In the genomic region with DNA sequence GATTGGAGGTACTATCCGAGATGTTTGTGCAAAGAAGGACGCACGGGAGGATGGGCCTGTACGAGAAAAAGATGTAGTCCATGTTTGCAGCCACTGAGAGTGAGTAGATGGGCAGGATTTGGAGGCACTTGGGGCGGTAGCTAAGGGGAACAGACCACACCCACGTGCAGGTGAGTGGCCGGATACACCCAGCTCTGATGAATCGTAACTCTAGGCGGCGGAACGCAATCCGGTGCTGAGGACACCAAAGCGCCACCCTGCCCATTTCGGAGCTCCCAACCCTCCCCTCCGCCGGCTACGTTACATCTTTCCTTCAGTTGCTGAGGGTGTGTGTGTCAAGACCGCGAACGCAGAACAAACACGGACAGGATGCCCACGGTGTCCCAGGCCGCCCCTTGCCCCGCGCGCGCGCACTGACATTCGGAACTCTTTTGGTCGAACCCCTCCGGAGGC, we compare ENCODE assay signal across 8 mouse cellular contexts. TPM values are rescaled to one million over a fixed set of nuclear protein-coding genes. Genes with fewer than 3 reads are reported as not detected.
DNase-seq lines count a peak whose midpoint lies in the region; ATAC-seq lines count a peak whose summit lies in the region.

No protein-coding gene starts in this region.

- no peak overlapping the region for H3K27ac ChIP-seq in hindbrain, embryonic 15.5 days (replicated peaks)
- H3K27ac ChIP-seq in stomach, embryonic 15.5 days = no peak overlapping the region

- peaks cover 12% of the 10 kb centered on the region for H3K4me1 ChIP-seq in erythroblast, embryonic 14.5 days (ENCODE audit: control insufficient read depth)
- H3K4me1 ChIP-seq in hindbrain, embryonic 15.5 days (replicated peaks) = peaks cover 20% of the 10 kb centered on the region
- H3K4me1 ChIP-seq in stomach, embryonic 15.5 days = peaks cover 10% of the 10 kb centered on the region

- under 1% methylated on average over 31 of the region's 31 CpGs for WGBS in hindbrain, embryonic 15.5 days
- under 1% methylated on average over 31 of the region's 31 CpGs for WGBS in stomach, embryonic 15.5 days

- H3K9ac ChIP-seq in hindbrain, embryonic 15.5 days = peak overlapping the region; percentile 47
- H3K9ac ChIP-seq in stomach, embryonic 15.5 days = peak overlapping the region; percentile 47; the same call in 1 of the 2 replicates

- peak; percentile 25 for DNase-seq in urinary bladder, postnatal 14 days (ENCODE audit: low spot score)
- DNase-seq in urinary bladder, postnatal 4 days (ENCODE audit: low spot score in 2 of 2) = no peak
- peak; percentile 9 for DNase-seq in lung, postnatal 14 days
- no peak for DNase-seq in left cerebral cortex, adult 9 months (ENCODE audit: low spot score in 2 of 2)

- no peak for ATAC-seq in erythroblast, adult 5-6 weeks (replicated peaks; ENCODE audit: low FRiP score, poor library complexity, severe bottlenecking)
- ATAC-seq in hindbrain, embryonic 15.5 days (ENCODE audit: low FRiP score, low read depth) = no peak; the same call in 1 of the 2 replicates
- ATAC-seq in stomach, embryonic 15.5 days (ENCODE audit: insufficient read depth, low FRiP score, low read depth) = 0 out of 2 replicates have a peak, but pooled peaks have one; percentile 28

- no peaks in the 10 kb centered on the region for H3K36me3 ChIP-seq in erythroblast, embryonic 14.5 days (ENCODE audit: control insufficient read depth)
- no peaks in the 10 kb centered on the region for H3K36me3 ChIP-seq in hindbrain, embryonic 15.5 days
- no peaks in the 10 kb centered on the region for H3K36me3 ChIP-seq in stomach, embryonic 15.5 days

- H3K4me2 ChIP-seq in hindbrain, embryonic 15.5 days = peak overlapping the region; percentile 100
- H3K4me2 ChIP-seq in stomach, embryonic 15.5 days = peak overlapping the region; percentile 97

- H3K27me3 ChIP-seq in erythroblast, embryonic 14.5 days (ENCODE audit: control insufficient read depth) = peaks cover 59% of the 10 kb centered on the region
- H3K27me3 ChIP-seq in hindbrain, embryonic 15.5 days = peaks cover 41% of the 10 kb centered on the region
- peaks cover 24% of the 10 kb centered on the region for H3K27me3 ChIP-seq in stomach, embryonic 15.5 days (replicated peaks)

- H3K4me3 ChIP-seq in erythroblast, embryonic 14.5 days (replicated peaks) = peak overlapping the region; percentile 34
- H3K4me3 ChIP-seq in hindbrain, embryonic 15.5 days = peak overlapping the region; percentile 57
- H3K4me3 ChIP-seq in stomach, embryonic 15.5 days (replicated peaks) = peak overlapping the region; percentile 51

- H3K9me3 ChIP-seq in erythroblast, embryonic 14.5 days (ENCODE audit: control insufficient read depth, low read length) = no peaks in the 10 kb centered on the region; the same call in 1 of the 2 replicates
- H3K9me3 ChIP-seq in hindbrain, embryonic 15.5 days = no peaks in the 10 kb centered on the region
- H3K9me3 ChIP-seq in stomach, embryonic 15.5 days = no peaks in the 10 kb centered on the region

RNA-seq across cellular contexts. Expression of a gene that starts 0.6 kb away (rescaled TPM):
- polyA plus RNA-seq in erythroblast, embryonic 14.5 days (2012) = not detected in 2 replicates
- total RNA-seq in erythroblast, adult 5-6 weeks (2015; ENCODE audit: low replicate concordance) = not detected in 2 replicates
- total RNA-seq in erythroblast, adult 5-6 weeks (2017; ENCODE audit: low replicate concordance) = not detected in 2 replicates
- polyA plus RNA-seq in hindbrain, embryonic 15.5 days (2015; fragmentation: Nextera tagmentation; extraction: Ambion mirVana) = 0.52 and 0.64 TPM in 2 replicates
- polyA plus RNA-seq in stomach, embryonic 15.5 days (2015; fragmentation: Nextera tagmentation; extraction: Ambion mirVana) = 0.52 and 0.58 TPM in 2 replicates

RNA-seq across cellular contexts. Expression of a gene that starts 29.3 kb away (rescaled TPM):
- 0.41 and 1.0 TPM in 2 replicates for polyA plus RNA-seq in erythroblast, embryonic 14.5 days (2012)
- total RNA-seq in erythroblast, adult 5-6 weeks (2015; ENCODE audit: low replicate concordance) = 11.3 and 13.0 TPM in 2 replicates
- 12.8 and 16.2 TPM in 2 replicates for total RNA-seq in erythroblast, adult 5-6 weeks (2017; ENCODE audit: low replicate concordance)
- 123 and 125 TPM in 2 replicates for polyA plus RNA-seq in hindbrain, embryonic 15.5 days (2015; fragmentation: Nextera tagmentation; extraction: Ambion mirVana)
- polyA plus RNA-seq in stomach, embryonic 15.5 days (2015; fragmentation: Nextera tagmentation; extraction: Ambion mirVana) = 76.6 and 89.1 TPM in 2 replicates

RNA-seq across cellular contexts. Expression of a gene that starts 32.3 kb away (rescaled TPM):
- polyA plus RNA-seq in erythroblast, embryonic 14.5 days (2012) = 19.7 and 20.4 TPM in 2 replicates
- total RNA-seq in erythroblast, adult 5-6 weeks (2015; ENCODE audit: low replicate concordance) = 20.9 and 28.2 TPM in 2 replicates
- 19.8 and 30.0 TPM in 2 replicates for total RNA-seq in erythroblast, adult 5-6 weeks (2017; ENCODE audit: low replicate concordance)
- polyA plus RNA-seq in hindbrain, embryonic 15.5 days (2015; fragmentation: Nextera tagmentation; extraction: Ambion mirVana) = 66.6 and 72.6 TPM in 2 replicates
- 70.3 and 71.6 TPM in 2 replicates for polyA plus RNA-seq in stomach, embryonic 15.5 days (2015; fragmentation: Nextera tagmentation; extraction: Ambion mirVana)

RNA-seq across cellular contexts. Expression of a gene that starts 54.1 kb away (rescaled TPM):
- 0.34 and 0.38 TPM in 2 replicates for polyA plus RNA-seq in erythroblast, embryonic 14.5 days (2012)
- total RNA-seq in erythroblast, adult 5-6 weeks (2015; ENCODE audit: low replicate concordance) = not detected in 2 replicates
- total RNA-seq in erythroblast, adult 5-6 weeks (2017; ENCODE audit: low replicate concordance) = 0.43 and 0.84 TPM in 2 replicates
- 17.9 and 19.8 TPM in 2 replicates for polyA plus RNA-seq in hindbrain, embryonic 15.5 days (2015; fragmentation: Nextera tagmentation; extraction: Ambion mirVana)
- polyA plus RNA-seq in stomach, embryonic 15.5 days (2015; fragmentation: Nextera tagmentation; extraction: Ambion mirVana) = 9.9 and 11.9 TPM in 2 replicates

Comparison
In these comparisons a context has a peak if more than half of its experiments do, and no peak if none do; other contexts are left out.
1. DNase-seq: peak in urinary bladder, postnatal 14 days (single experiment) and lung, postnatal 14 days (single experiment); none in urinary bladder, postnatal 4 days (0 of 2) and left cerebral cortex, adult 9 months (0 of 2).
2. RNA of a gene that starts 29.3 kb away (polyA plus RNA-seq): 123 to 125 TPM in hindbrain, embryonic 15.5 days and 76.6 to 89.1 TPM in stomach, embryonic 15.5 days; 0.41 to 1.0 TPM in erythroblast, embryonic 14.5 days; every median in the first group is over 10 times any median in the second.
3. Peak in every context shown above with its lines, with median percentiles within 50 percentile points of each other: H3K4me3 ChIP-seq.